8 mouse cellular contexts compared by ENCODE assay signal in genomic region chr8:84965731-84966291, GRCm38 (mm10). TPM values are rescaled to one million over a fixed set of nuclear protein-coding genes. Genes with fewer than 3 reads are reported as not detected.
DNase-seq lines count a peak whose midpoint lies in the region; ATAC-seq and TF ChIP-seq lines count a peak whose summit lies in the region.

No protein-coding gene starts in this region.

- H3K4me1 ChIP-seq in MEL (ENCODE audit: control insufficient read depth in 1 of 2, insufficient read depth in 2 of 2, low read length in 2 of 2), result peaks cover 5 to 28% of the 10 kb centered on the region in 2 experiments
- peaks cover 24% of the 10 kb centered on the region for H3K4me1 ChIP-seq in forebrain, embryonic 13.5 days
- peaks cover 41% of the 10 kb centered on the region for H3K4me1 ChIP-seq in neural tube, embryonic 15.5 days

- intact Hi-C loops in heart, postnatal 10 days (cut with DNase I), result no loop called here

- WGBS in forebrain, embryonic 13.5 days, result under 1% methylated on average over 41 of the region's 41 CpGs
- WGBS in neural tube, embryonic 15.5 days, result under 1% methylated on average over 41 of the region's 41 CpGs

- DNase-seq in MEL (ENCODE audit: low read depth, low spot score), result peak; percentile 99
- peak; percentile 91 for DNase-seq in cerebellum, adult 11 months
- DNase-seq in heart, postnatal 10 days, result peak; percentile 95
- DNase-seq in kidney, postnatal 4 days, result peak; percentile 95 to 97
- DNase-seq in lung, adult 18-20 months, result peak; percentile 95 to 97
- DNase-seq in thymus, postnatal 0 days (ENCODE audit: low spot score), result peak; percentile 95

- no peaks in the 10 kb centered on the region for H3K9me3 ChIP-seq in MEL (replicated peaks; ENCODE audit: insufficient read depth, low read length)
- no peaks in the 10 kb centered on the region for H3K9me3 ChIP-seq in forebrain, embryonic 13.5 days (replicated peaks)
- no peaks in the 10 kb centered on the region for H3K9me3 ChIP-seq in neural tube, embryonic 15.5 days (replicated peaks)

- peak overlapping the region; percentile 84 for H3K9ac ChIP-seq in MEL (ENCODE audit: control insufficient read depth, low read depth, low read length, poor library complexity, severe bottlenecking)
- peak overlapping the region; percentile 81 for H3K9ac ChIP-seq in forebrain, embryonic 13.5 days
- peak overlapping the region; percentile 79 for H3K9ac ChIP-seq in neural tube, embryonic 15.5 days (replicated peaks)

- H3K27me3 ChIP-seq in MEL (ENCODE audit: control insufficient read depth in 1 of 2, insufficient read depth in 2 of 2, low read length in 2 of 2), result no peaks in the 10 kb centered on the region
- H3K27me3 ChIP-seq in forebrain, embryonic 13.5 days, result no peaks in the 10 kb centered on the region
- H3K27me3 ChIP-seq in neural tube, embryonic 15.5 days (replicated peaks), result no peaks in the 10 kb centered on the region

- no peak for TF ChIP-seq EP300 in MEL (IDR thresholded peaks at IDR 0.05; ENCODE audit: low read depth in 1 of 2, low read length in 2 of 2)

- H3K4me3 ChIP-seq in MEL (ENCODE audit: control insufficient read depth in 1 of 2, insufficient read depth in 1 of 2, low read depth in 2 of 2, low read length in 2 of 2), result peak overlapping the region; percentile 63 to 87
- H3K4me3 ChIP-seq in forebrain, embryonic 13.5 days, result peak overlapping the region; percentile 74
- H3K4me3 ChIP-seq in neural tube, embryonic 15.5 days (replicated peaks), result peak overlapping the region; percentile 69

- peak overlapping the region; percentile 84 for H3K27ac ChIP-seq in MEL (ENCODE audit: control insufficient read depth, low read depth, low read length)
- H3K27ac ChIP-seq in forebrain, embryonic 13.5 days, result peak overlapping the region; percentile 78
- H3K27ac ChIP-seq in neural tube, embryonic 15.5 days (replicated peaks), result peak overlapping the region; percentile 76

- no peak for TF ChIP-seq CTCF in MEL (IDR thresholded peaks at IDR 0.05 in 2 of 3, conservative IDR thresholded peaks at IDR 0.05 in 1 of 3; ENCODE audit: control insufficient read depth in 1 of 3, insufficient read depth in 1 of 3, low read depth in 2 of 3, low read length in 3 of 3, poor library complexity in 1 of 3, severe bottlenecking in 1 of 3)

- peaks cover 0 to 19% of the 10 kb centered on the region in 2 experiments for H3K36me3 ChIP-seq in MEL (ENCODE audit: control insufficient read depth in 1 of 2, insufficient read depth in 2 of 2, low read length in 2 of 2)
- peaks cover 27% of the 10 kb centered on the region for H3K36me3 ChIP-seq in forebrain, embryonic 13.5 days (ENCODE audit: poor library complexity, severe bottlenecking)
- H3K36me3 ChIP-seq in neural tube, embryonic 15.5 days, result peaks cover 14% of the 10 kb centered on the region; the same call in 1 of the 2 replicates

- H3K4me2 ChIP-seq in forebrain, embryonic 13.5 days, result peak overlapping the region; percentile 96
- H3K4me2 ChIP-seq in neural tube, embryonic 15.5 days, result peak overlapping the region; percentile 96

- TF ChIP-seq RAD21 in MEL (IDR thresholded peaks at IDR 0.05; ENCODE audit: low read depth, low read length), result no peak

- peak; percentile 88 for ATAC-seq in forebrain, embryonic 13.5 days
- ATAC-seq in neural tube, embryonic 15.5 days (ENCODE audit: low FRiP score), result peak; percentile 81

- TF ChIP-seq POLR2A in MEL (IDR thresholded peaks at IDR 0.05; ENCODE audit: control insufficient read depth in 1 of 2, insufficient read depth in 1 of 2, low read depth in 1 of 2, low read length in 2 of 2, poor library complexity in 1 of 2), result peak; percentile 73 to 84

- peaks cover 18% of the 10 kb centered on the region for H3K79me2 ChIP-seq in MEL (ENCODE audit: control insufficient read depth, insufficient read depth, low read length, poor library complexity)

TF ChIP-seq in MEL, 35 proteins besides CTCF, POLR2A, EP300 and RAD21 (continues in another document):
- TF ChIP-seq POLR2AphosphoS2 (IDR thresholded peaks at IDR 0.05; ENCODE audit: low read length) (no peak; the same call in 1 of the 2 replicates), MYC (IDR thresholded peaks at IDR 0.05; ENCODE audit: low read depth, low read length) (0 out of 2 replicates have a peak, but pooled peaks have one; percentile 20), USF2 (IDR thresholded peaks at IDR 0.05; ENCODE audit: borderline replicate concordance in 1 of 2, insufficient read depth in 1 of 2, low read depth in 1 of 2, low read length in 2 of 2) (no peak), MAX (IDR thresholded peaks at IDR 0.05; ENCODE audit: low read length) (peak; percentile 82), MAZ (IDR thresholded peaks at IDR 0.05; ENCODE audit: low read depth, low read length) (no peak), BHLHE40 (IDR thresholded peaks at IDR 0.05; ENCODE audit: borderline replicate concordance, low read depth, low read length) (no peak), CHD1 (IDR thresholded peaks at IDR 0.05; ENCODE audit: low read depth, low read length) (no peak), TBP (IDR thresholded peaks at IDR 0.05; ENCODE audit: low read depth, low read length) (peak; percentile 66; the same call in 1 of the 2 replicates), MAFK (IDR thresholded peaks at IDR 0.05; ENCODE audit: borderline replicate concordance, low read depth, low read length) (no peak), NELFE (IDR thresholded peaks at IDR 0.05; ENCODE audit: low read depth, low read length) (peak; percentile 69), CHD2 (IDR thresholded peaks at IDR 0.05; ENCODE audit: low read length) (no peak), MEF2A (IDR thresholded peaks at IDR 0.05; ENCODE audit: extremely low read depth, insufficient replicate concordance, low read depth, low read length, poor library complexity, severe bottlenecking) (no peak), USF1 (IDR thresholded peaks at IDR 0.05; ENCODE audit: low read depth, low read length) (peak; percentile 26; the same call in 1 of the 2 replicates), HCFC1 (IDR thresholded peaks at IDR 0.05; ENCODE audit: low read depth, low read length) (peak; percentile 98), MXI1 (IDR thresholded peaks at IDR 0.05; ENCODE audit: low read depth, low read length) (peak; percentile 97), KAT2A (conservative IDR thresholded peaks at IDR 0.05; ENCODE audit: low read depth, low read length) (peak; percentile 80), ELF1 (IDR thresholded peaks at IDR 0.05; ENCODE audit: low read depth, low read length) (peak; percentile 55), SIN3A (IDR thresholded peaks at IDR 0.05; ENCODE audit: low read length) (peak; percentile 94), GABPA (IDR thresholded peaks at IDR 0.05; ENCODE audit: low read depth, low read length) (no peak), ZNF384 (IDR thresholded peaks at IDR 0.05; ENCODE audit: low read depth, low read length) (no peak)

RNA-seq across cellular contexts. Expression of gene Gm49661, which starts 3.4 kb away (rescaled TPM):
- 3.9 and 4.7 TPM in 2 replicates for total RNA-seq in MEL (2012; rRNA removed)
- not detected for polyA plus RNA-seq in MEL (2012; ENCODE audit: insufficient read depth in 1 of 2, insufficient read length in 2 of 2, low read depth in 1 of 2, low replicate concordance in 2 of 2, missing spikeins in 1 of 2)
- polyA plus RNA-seq in forebrain, embryonic 13.5 days (2015; fragmentation: Nextera tagmentation; extraction: Ambion mirVana), result not detected in 2 replicates
- total RNA-seq in heart, postnatal 10 days (2021), result 1 to 10 TPM in 1 of 2 experiments, not detected in 1; 1.6 TPM
- not detected in 2 replicates for polyA plus RNA-seq in neural tube, embryonic 15.5 days (2015; fragmentation: Nextera tagmentation; extraction: Ambion mirVana)
- polyA plus RNA-seq in thymus, postnatal 0 days (2015; fragmentation: Nextera tagmentation; extraction: Ambion mirVana), result not detected in 2 replicates

RNA-seq across cellular contexts. Expression of gene Prdx2, which starts 3.6 kb away (rescaled TPM):
- 502 and 643 TPM in 2 replicates for total RNA-seq in MEL (2012; rRNA removed)
- 100 to 1,000 TPM; 679 to 773 TPM for polyA plus RNA-seq in MEL (2012; ENCODE audit: insufficient read depth in 1 of 2, insufficient read length in 2 of 2, low read depth in 1 of 2, low replicate concordance in 2 of 2, missing spikeins in 1 of 2)
- 1,640 and 1,662 TPM in 2 replicates for polyA plus RNA-seq in forebrain, embryonic 13.5 days (2015; fragmentation: Nextera tagmentation; extraction: Ambion mirVana)
- total RNA-seq in heart, postnatal 10 days (2021), result 100 to 1,000 TPM; 689 to 769 TPM
- polyA plus RNA-seq in neural tube, embryonic 15.5 days (2015; fragmentation: Nextera tagmentation; extraction: Ambion mirVana), result 930 and 1,070 TPM in 2 replicates
- 450 and 476 TPM in 2 replicates for polyA plus RNA-seq in thymus, postnatal 0 days (2015; fragmentation: Nextera tagmentation; extraction: Ambion mirVana)

RNA-seq across cellular contexts. Expression of gene Rnaseh2a, which starts 3.8 kb away (rescaled TPM):
- total RNA-seq in MEL (2012; rRNA removed), result 105 TPM in 2 replicates
- 100 to 1,000 TPM in 1 of 2 experiments, not detected in 1; 109 TPM for polyA plus RNA-seq in MEL (2012; ENCODE audit: insufficient read depth in 1 of 2, insufficient read length in 2 of 2, low read depth in 1 of 2, low replicate concordance in 2 of 2, missing spikeins in 1 of 2)
- polyA plus RNA-seq in forebrain, embryonic 13.5 days (2015; fragmentation: Nextera tagmentation; extraction: Ambion mirVana), result 119 and 124 TPM in 2 replicates
- total RNA-seq in heart, postnatal 10 days (2021), result 10 to 100 TPM; 53.4 to 55.4 TPM
- 55.0 and 81.5 TPM in 2 replicates for polyA plus RNA-seq in neural tube, embryonic 15.5 days (2015; fragmentation: Nextera tagmentation; extraction: Ambion mirVana)
- polyA plus RNA-seq in thymus, postnatal 0 days (2015; fragmentation: Nextera tagmentation; extraction: Ambion mirVana), result 150 TPM in 2 replicates

RNA-seq across cellular contexts. Expression of gene Junb, which starts 12.7 kb away (rescaled TPM):
- 49.6 and 72.7 TPM in 2 replicates for total RNA-seq in MEL (2012; rRNA removed)
- polyA plus RNA-seq in MEL (2012; ENCODE audit: insufficient read depth in 1 of 2, insufficient read length in 2 of 2, low read depth in 1 of 2, low replicate concordance in 2 of 2, missing spikeins in 1 of 2), result 10 to 100 TPM in 1 of 2 experiments, not detected in 1; 41.6 TPM
- polyA plus RNA-seq in forebrain, embryonic 13.5 days (2015; fragmentation: Nextera tagmentation; extraction: Ambion mirVana), result 3.4 and 4.2 TPM in 2 replicates
- total RNA-seq in heart, postnatal 10 days (2021), result 10 to 100 TPM; 12.6 to 12.7 TPM
- 9.4 and 15.1 TPM in 2 replicates for polyA plus RNA-seq in neural tube, embryonic 15.5 days (2015; fragmentation: Nextera tagmentation; extraction: Ambion mirVana)
- polyA plus RNA-seq in thymus, postnatal 0 days (2015; fragmentation: Nextera tagmentation; extraction: Ambion mirVana), result 71.2 and 71.6 TPM in 2 replicates

RNA-seq across cellular contexts. Expression of gene Rtbdn, which starts 19.0 kb away (rescaled TPM):
- total RNA-seq in MEL (2012; rRNA removed), result 0.08 TPM in 1 of 2 replicates, not detected in the other
- under 1 TPM in 1 of 2 experiments, not detected in 1; 0.11 TPM for polyA plus RNA-seq in MEL (2012; ENCODE audit: insufficient read depth in 1 of 2, insufficient read length in 2 of 2, low read depth in 1 of 2, low replicate concordance in 2 of 2, missing spikeins in 1 of 2)
- polyA plus RNA-seq in forebrain, embryonic 13.5 days (2015; fragmentation: Nextera tagmentation; extraction: Ambion mirVana), result 1.2 and 1.8 TPM in 2 replicates
- total RNA-seq in heart, postnatal 10 days (2021), result not detected
- polyA plus RNA-seq in neural tube, embryonic 15.5 days (2015; fragmentation: Nextera tagmentation; extraction: Ambion mirVana), result 3.0 and 3.8 TPM in 2 replicates
- 0.10 and 0.23 TPM in 2 replicates for polyA plus RNA-seq in thymus, postnatal 0 days (2015; fragmentation: Nextera tagmentation; extraction: Ambion mirVana)

Comparison
In these comparisons a context has a peak if more than half of its experiments do, and no peak if none do; other contexts are left out.
1. Peak in every context shown above with its lines: DNase-seq, ATAC-seq, H3K4me3 ChIP-seq and H3K27ac ChIP-seq.